Mouse (Mus musculus) MEL (cell line): Measurements from ENCODE around the gene Clec3a. TPM values are rescaled to one million over a fixed set of nuclear protein-coding genes. Genes with fewer than 3 reads are reported as not detected.

Source experiments
- DNase-seq: peaks from one replicate; pipeline ENCODE4 v3.0.0; 2011; ENCODE audit warnings: low read depth, low spot score
- H3K27ac ChIP-seq: 2 replicates; pipeline ENCODE4 v1.5.1; 2012; ENCODE audit warnings: low read depth, mild to moderate bottlenecking, control low read depth, low read length, moderate library complexity; ENCODE audit not compliant: control insufficient read depth
- H3K27me3 ChIP-seq, 2 experiments: fragments of 150-350 bp in 1 of 2; sonication (generic) in 1 of 2; 2 replicates each; pipeline ENCODE4 v1.6.1; 2012; ENCODE audit warnings: low read length in 2 of 2, mild to moderate bottlenecking in 2 of 2, improper control_type of control experiment in 1 of 2, moderate library complexity in 1 of 2; ENCODE audit not compliant: insufficient read depth in 2 of 2, control insufficient read depth in 1 of 2
- H3K36me3 ChIP-seq, 2 experiments: 2 replicates each; pipeline ENCODE4 v1.6.1; 2012 to 2014; ENCODE audit warnings: low read length in 2 of 2, improper control_type of control experiment in 1 of 2, inconsistent platforms in 1 of 2, mild to moderate bottlenecking in 1 of 2; ENCODE audit not compliant: insufficient read depth in 2 of 2, control insufficient read depth in 1 of 2
- H3K4me1 ChIP-seq, 2 experiments: fragments of 150-350 bp in 1 of 2; sonication (generic) in 1 of 2; 2 replicates each; pipeline ENCODE4 v1.6.1; 2012; ENCODE audit warnings: low read length in 2 of 2, improper control_type of control experiment in 1 of 2, mild to moderate bottlenecking in 1 of 2; ENCODE audit not compliant: insufficient read depth in 2 of 2, control insufficient read depth in 1 of 2
- H3K4me3 ChIP-seq, 2 experiments: fragments of 150-350 bp in 1 of 2; sonication (generic) in 1 of 2; 2 replicates each; pipeline ENCODE4 v1.5.1; 2012; ENCODE audit warnings: low read depth in 2 of 2, low read length in 2 of 2, mild to moderate bottlenecking in 2 of 2, moderate library complexity in 2 of 2, control low read depth in 1 of 2, improper control_type of control experiment in 1 of 2; ENCODE audit not compliant: control insufficient read depth in 1 of 2, insufficient read depth in 1 of 2
- H3K79me2 ChIP-seq: 2 replicates; pipeline ENCODE4 v1.6.1; 2012; ENCODE audit warnings: mild to moderate bottlenecking, low read length, moderate library complexity; ENCODE audit not compliant: control insufficient read depth, poor library complexity, insufficient read depth
- H3K9ac ChIP-seq: 2 replicates; pipeline ENCODE4 v1.6.1; 2012; ENCODE audit warnings: low read depth, mild to moderate bottlenecking, control low read depth, low read length, moderate library complexity; ENCODE audit not compliant: control insufficient read depth, poor library complexity, severe bottlenecking
- H3K9me3 ChIP-seq: fragments of 150-350 bp; sonication (generic); replicated peaks from 2 replicates; pipeline ENCODE4 v1.6.1; 2012; ENCODE audit warnings: mild to moderate bottlenecking, low read length, improper control_type of control experiment, moderate library complexity; ENCODE audit not compliant: insufficient read depth
- BHLHE40 ChIP-seq: IDR thresholded peaks from 2 replicates; pipeline ENCODE4 v1.6.1; 2012; ENCODE audit warnings: low read depth, mild to moderate bottlenecking, inconsistent platforms, low read length, improper control_type of control experiment, borderline replicate concordance
- CHD2 ChIP-seq: IDR thresholded peaks from 2 replicates; pipeline ENCODE4 v1.6.1; 2011; ENCODE audit warnings: low read length, improper control_type of control experiment
- CTCF ChIP-seq, 3 experiments: IDR thresholded peaks in 2 of 3; conservative IDR thresholded peaks in 1 of 3; 2 replicates each; pipeline ENCODE4 v1.5.1; 2011 to 2012; ENCODE audit warnings: low read length in 3 of 3, low read depth in 2 of 3, mild to moderate bottlenecking in 2 of 3, improper control_type of control experiment in 1 of 3, inconsistent platforms in 1 of 3, mixed read lengths in 1 of 3, moderate library complexity in 1 of 3; ENCODE audit not compliant: control insufficient read depth in 1 of 3, insufficient read depth in 1 of 3, poor library complexity in 1 of 3, severe bottlenecking in 1 of 3
- ELF1 ChIP-seq: IDR thresholded peaks from 2 replicates; pipeline ENCODE4 v1.6.1; 2014; ENCODE audit warnings: low read depth, mild to moderate bottlenecking, inconsistent platforms, low read length, improper control_type of control experiment, moderate library complexity
- EP300 ChIP-seq, 2 experiments: IDR thresholded peaks; 2 replicates each; pipeline ENCODE4 v1.6.1; 2011; ENCODE audit warnings: improper control_type of control experiment in 2 of 2, low read length in 2 of 2, low read depth in 1 of 2, mild to moderate bottlenecking in 1 of 2
- ETS1 ChIP-seq: IDR thresholded peaks from 2 replicates; pipeline ENCODE4 v1.6.1; 2012; ENCODE audit warnings: low read depth, mild to moderate bottlenecking, inconsistent platforms, low read length, improper control_type of control experiment, moderate library complexity
- HCFC1 ChIP-seq: IDR thresholded peaks from 2 replicates; pipeline ENCODE4 v1.6.1; 2012; ENCODE audit warnings: low read depth, mild to moderate bottlenecking, inconsistent platforms, low read length, improper control_type of control experiment, moderate library complexity
- KAT2A ChIP-seq: conservative IDR thresholded peaks from 2 replicates; pipeline ENCODE4 v1.6.1; 2012; ENCODE audit warnings: low read depth, low read length, improper control_type of control experiment, inconsistent platforms
- MAX ChIP-seq: IDR thresholded peaks from 2 replicates; pipeline ENCODE4 v1.6.1; 2011; ENCODE audit warnings: low read length, improper control_type of control experiment
- MAZ ChIP-seq: IDR thresholded peaks from 2 replicates; pipeline ENCODE4 v1.6.1; 2012; ENCODE audit warnings: low read depth, mild to moderate bottlenecking, inconsistent platforms, low read length, improper control_type of control experiment
- MEF2A ChIP-seq: IDR thresholded peaks from 2 replicates; pipeline ENCODE4 v1.6.1; 2014; ENCODE audit warnings: low read depth, mild to moderate bottlenecking, inconsistent platforms, low read length, improper control_type of control experiment; ENCODE audit not compliant: poor library complexity, insufficient replicate concordance, severe bottlenecking; ENCODE audit errors: extremely low read depth
- MXI1 ChIP-seq: IDR thresholded peaks from 2 replicates; pipeline ENCODE4 v1.6.1; 2011; ENCODE audit warnings: mild to moderate bottlenecking, low read depth, low read length, improper control_type of control experiment
- MYB ChIP-seq: IDR thresholded peaks from 2 replicates; pipeline ENCODE4 v1.6.1; 2011; ENCODE audit warnings: mild to moderate bottlenecking, low read depth, low read length, improper control_type of control experiment
- MYC ChIP-seq: IDR thresholded peaks from 2 replicates; pipeline ENCODE4 v1.6.1; 2011; ENCODE audit warnings: low read depth, mild to moderate bottlenecking, low read length, improper control_type of control experiment, moderate library complexity
- NELFE ChIP-seq: IDR thresholded peaks from 2 replicates; pipeline ENCODE4 v1.6.1; 2011; ENCODE audit warnings: low read depth, low read length, improper control_type of control experiment
- NRF1 ChIP-seq: IDR thresholded peaks from 2 replicates; pipeline ENCODE4 v1.6.1; 2014; ENCODE audit warnings: low read depth, mild to moderate bottlenecking, inconsistent platforms, low read length, improper control_type of control experiment, moderate library complexity; ENCODE audit not compliant: poor library complexity, insufficient read depth, severe bottlenecking
- POLR2A ChIP-seq, 2 experiments: IDR thresholded peaks; 2 replicates each; pipeline ENCODE4 v1.6.1; 2011 to 2012; ENCODE audit warnings: low read length in 2 of 2, mild to moderate bottlenecking in 2 of 2, control low read depth in 1 of 2, improper control_type of control experiment in 1 of 2, low read depth in 1 of 2, moderate library complexity in 1 of 2; ENCODE audit not compliant: control insufficient read depth in 1 of 2, insufficient read depth in 1 of 2, poor library complexity in 1 of 2
- RCOR1 ChIP-seq: IDR thresholded peaks from 2 replicates; pipeline ENCODE4 v1.6.1; 2012; ENCODE audit warnings: low read depth, mild to moderate bottlenecking, inconsistent platforms, low read length, improper control_type of control experiment
- SIN3A ChIP-seq: IDR thresholded peaks from 2 replicates; pipeline ENCODE4 v1.6.1; 2012; ENCODE audit warnings: low read length, improper control_type of control experiment, inconsistent platforms
- SMC3 ChIP-seq: IDR thresholded peaks from 2 replicates; pipeline ENCODE4 v1.6.1; 2011; ENCODE audit warnings: low read depth, low read length, improper control_type of control experiment
- TBP ChIP-seq: IDR thresholded peaks from 2 replicates; pipeline ENCODE4 v1.8.0; 2011; ENCODE audit warnings: low read depth, low read length, improper control_type of control experiment
- TCF12 ChIP-seq: IDR thresholded peaks from 2 replicates; pipeline ENCODE4 v1.6.1; 2014; ENCODE audit warnings: low read depth, mild to moderate bottlenecking, inconsistent platforms, low read length, improper control_type of control experiment, moderate library complexity
- USF1 ChIP-seq: IDR thresholded peaks from 2 replicates; pipeline ENCODE4 v1.6.1; 2014; ENCODE audit warnings: low read depth, mild to moderate bottlenecking, inconsistent platforms, low read length, improper control_type of control experiment, moderate library complexity
- ZMIZ1 ChIP-seq: IDR thresholded peaks from 2 replicates; pipeline ENCODE4 v1.6.1; 2012; ENCODE audit warnings: low read depth, mild to moderate bottlenecking, inconsistent platforms, low read length, improper control_type of control experiment, moderate library complexity
- ZNF384 ChIP-seq: IDR thresholded peaks from 2 replicates; pipeline ENCODE4 v1.6.1; 2012; ENCODE audit warnings: low read depth, mild to moderate bottlenecking, inconsistent platforms, low read length, improper control_type of control experiment
- polyA plus RNA-seq, 2 experiments: library from polyadenylated mRNA; stranded (reverse) in 1 of 2; unstranded in 1 of 2; fragments of >175 nt in 1 of 2; fragments of >200 nt in 1 of 2; gene quantifications; 2 replicates each; pipeline versions ENCODE4 v1.2.1 to v1.2.4; 2012; ENCODE audit warnings: low replicate concordance in 2 of 2, low read depth in 1 of 2; ENCODE audit not compliant: insufficient read length in 2 of 2, insufficient read depth in 1 of 2, missing spikeins in 1 of 2
- total RNA-seq: library from RNA; depleted of rRNA; stranded (reverse); fragments of 300-350 nt; gene quantifications from 2 replicates; pipeline ENCODE4 v1.2.3, GENCODE M21; 2012

Gene Clec3a
- total and polyA plus RNA-seq, 3 experiments, result not detected

DNA sequence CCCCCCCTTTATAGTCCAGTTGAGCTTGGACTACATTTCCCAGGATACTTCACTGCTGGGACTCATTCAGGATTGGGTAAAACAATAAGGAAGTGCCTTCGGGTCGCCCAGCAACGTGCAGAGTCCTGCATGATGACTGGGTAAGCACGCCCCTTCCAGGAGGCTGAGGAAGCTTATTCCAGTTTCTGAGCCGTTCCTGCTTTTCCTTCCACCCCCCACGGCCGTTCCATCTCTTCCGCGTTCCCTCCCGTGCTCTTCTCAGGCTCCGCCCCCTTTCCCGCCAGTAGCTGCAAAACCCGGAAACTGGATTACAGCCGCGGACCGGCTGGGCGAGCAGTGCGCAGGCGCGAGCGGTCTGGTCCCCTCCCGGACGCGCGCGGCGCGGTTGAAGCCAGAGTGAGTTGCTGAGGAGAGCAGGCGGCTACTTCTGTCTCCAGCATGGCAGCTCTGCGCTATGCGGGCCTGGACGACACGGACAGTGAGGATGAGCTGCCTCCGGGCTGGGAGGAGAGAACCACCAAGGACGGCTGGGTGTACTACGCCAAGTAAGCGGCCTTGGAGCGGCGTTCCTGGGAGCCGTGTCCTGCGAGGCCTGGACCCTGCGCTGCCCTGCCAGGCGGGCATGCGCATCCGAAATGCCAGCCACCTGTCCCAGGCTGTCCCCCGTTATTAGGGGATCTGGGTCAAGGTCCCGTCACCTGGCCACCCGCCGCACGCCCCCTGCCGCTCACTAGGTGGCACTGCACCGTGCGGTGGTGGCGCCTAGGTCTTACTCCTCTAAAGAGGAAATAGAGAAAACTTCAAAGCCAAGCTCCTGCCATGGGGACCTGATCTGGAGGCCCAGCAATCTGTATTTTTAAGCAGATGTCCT, 21.7 kb downstream of the Clec3a start, which contains the start of gene Wwox:
Gene Wwox, plus strand, starts transcription at position 322 of the 871 bp plus-strand sequence.
- Histone ChIP-seq H3K27me3 (no peaks in the 10 kb centered on the region), H3K4me3 (peak within 1 kb of the TSS; percentile 43 to 71), H3K36me3 (peaks cover 0 to 8% of the 10 kb centered on the region in 2 experiments; a peak in 1 of 4 replicates), H3K9ac (peak within 1 kb of the TSS; percentile 66), H3K4me1 (peaks cover 0 to 12% of the 10 kb centered on the region in 2 experiments; a peak in 1 of 4 replicates), H3K9me3 (no peaks in the 10 kb centered on the region), H3K79me2 (no peaks in the 10 kb centered on the region; the same call in 1 of the 2 replicates), H3K27ac (peak within 1 kb of the TSS; percentile 30)
- TF ChIP-seq CTCF (IDR thresholded peaks at IDR 0.05 in 2 of 3, conservative IDR thresholded peaks at IDR 0.05 in 1 of 3; ENCODE audit: control insufficient read depth in 1 of 3, insufficient read depth in 1 of 3, low read depth in 2 of 3, low read length in 3 of 3, poor library complexity in 1 of 3, severe bottlenecking in 1 of 3) (peak; percentile 78 to 82 (median 78)), ZMIZ1 (no peak), POLR2A (IDR thresholded peaks at IDR 0.05; ENCODE audit: control insufficient read depth in 1 of 2, insufficient read depth in 1 of 2, low read depth in 1 of 2, low read length in 2 of 2, poor library complexity in 1 of 2) (peak; percentile 53 to 85; a peak in 2 of 4 replicates), TCF12 (peak; percentile 58; the same call in 1 of the 2 replicates), MYB (no peak), NRF1 (peak; percentile 96), ELF1 (peak; percentile 100), BHLHE40 (no peak), TBP (peak; percentile 85), MXI1 (peak; percentile 89), ZNF384 (no peak), RCOR1 (0 out of 2 replicates have a peak, but pooled peaks have one; percentile 11), MAZ (peak; percentile 90), SMC3 (peak; percentile 33), CHD2 (peak; percentile 51; the same call in 1 of the 2 replicates), EP300 (IDR thresholded peaks at IDR 0.05; ENCODE audit: low read depth in 1 of 2, low read length in 2 of 2) (no peak), SIN3A (peak; percentile 98), USF1 (peak; percentile 49; the same call in 1 of the 2 replicates), HCFC1 (peak; percentile 98), MYC (peak; percentile 73; the same call in 1 of the 2 replicates), NELFE (peak; percentile 26; the same call in 1 of the 2 replicates), MEF2A (peak; percentile 42; the same call in 1 of the 2 replicates), ETS1 (0 out of 2 replicates have a peak, but pooled peaks have one; percentile 21), KAT2A (peak; percentile 86; the same call in 1 of the 2 replicates), MAX (peak; percentile 62)
- DNase-seq, result peak; percentile 97
